Mouse (Mus musculus) layer of hippocampus, adult 9-10 months (tissue): ENCODE results near the gene Cript.
"Not testable (repeated sequence)": the region's sequence is repeated elsewhere in the genome, so short reads cannot be mapped to it uniquely, and the experiment has no call there.

ENCODE experiments used
- DNase-seq: peaks from one replicate; pipeline ENCODE4 v3.0.0; 2022; ENCODE audit warnings: low spot score

Cript gene

GRCm38 (mm10) chr17:87050469-87051175 lies 25.3 kb downstream of the Cript start:
- DNase-seq: no peak

- DNase-seq: no peak
Observed at GRCm38 (mm10) chr17:87051652-87052051, 26.3 kb downstream of the Cript start.

- no peak for DNase-seq
Observed at GRCm38 (mm10) chr17:87052432-87052831, 27.1 kb downstream of the Cript start.

- no peak for DNase-seq
Observed at GRCm38 (mm10) chr17:87053921-87054320, 28.6 kb downstream of the Cript start.

GRCm38 (mm10) chr17:87055051-87055459 lies 29.7 kb downstream of the Cript start:
- DNase-seq: no peak

- no peak for DNase-seq
Observed at GRCm38 (mm10) chr17:87055663-87056062, 30.3 kb downstream of the Cript start.

- no peak for DNase-seq
Observed at GRCm38 (mm10) chr17:87056761-87057160, 31.4 kb downstream of the Cript start.

- no peak for DNase-seq
Observed at GRCm38 (mm10) chr17:87057486-87058266, 32.3 kb downstream of the Cript start.

GRCm38 (mm10) chr17:87062639-87063038 lies 37.3 kb downstream of the Cript start:
- DNase-seq: no peak

- DNase-seq: no peak
Observed at GRCm38 (mm10) chr17:87063461-87063860, 38.1 kb downstream of the Cript start.

- no peak for DNase-seq
Observed at GRCm38 (mm10) chr17:87063969-87064368, 38.6 kb downstream of the Cript start.

- no peak for DNase-seq
Observed at GRCm38 (mm10) chr17:87068997-87069396, 43.6 kb downstream of the Cript start.

- not testable (repeated sequence) for DNase-seq
Observed at GRCm38 (mm10) chr17:87072183-87072582, 46.8 kb downstream of the Cript start.

- DNase-seq: no peak
Observed at GRCm38 (mm10) chr17:87072766-87073440, 47.6 kb downstream of the Cript start.

GRCm38 (mm10) chr17:87073470-87073869 lies 48.1 kb downstream of the Cript start:
- DNase-seq: no peak

- DNase-seq: not testable (repeated sequence)
Observed at GRCm38 (mm10) chr17:87078217-87078616, 52.9 kb downstream of the Cript start.

GRCm38 (mm10) chr17:87080724-87081123 lies 55.4 kb downstream of the Cript start:
- DNase-seq: no peak

- DNase-seq: no peak
Observed at GRCm38 (mm10) chr17:87082547-87082946, 57.2 kb downstream of the Cript start.

GRCm38 (mm10) chr17:87083671-87084070 lies 58.3 kb downstream of the Cript start:
- no peak for DNase-seq
